Mouse (Mus musculus) myocyte (in vitro differentiated cells): ENCODE results near the gene Tm9sf4. TPM values are rescaled to one million over a fixed set of nuclear protein-coding genes. Genes with fewer than 3 reads are reported as not detected.

Experiments used
- H3K27me3 ChIP-seq: one replicate; pipeline ENCODE4 v1.6.1; 2011; ENCODE audit not compliant: control insufficient read depth, insufficient read depth, insufficient read length
- H3K36me3 ChIP-seq: one replicate; pipeline ENCODE4 v1.6.1; 2011; ENCODE audit not compliant: control insufficient read depth, insufficient read depth
- H3K4me2 ChIP-seq: one replicate; pipeline ENCODE4 v1.6.1; 2011; ENCODE audit warnings: low read depth, control low read depth
- H3K4me3 ChIP-seq: one replicate; pipeline ENCODE4 v1.5.1; 2011; ENCODE audit warnings: mild to moderate bottlenecking, control low read depth, moderate library complexity
- H3K79me2 ChIP-seq: one replicate; pipeline ENCODE4 v1.6.1; 2011; ENCODE audit not compliant: control insufficient read depth, insufficient read depth
- H3ac ChIP-seq: one replicate; pipeline ENCODE4 v1.6.1; 2011; ENCODE audit not compliant: control insufficient read depth, insufficient read length
- CEBPB ChIP-seq: IDR thresholded peaks from 2 replicates; pipeline ENCODE4 v1.6.1; 2011; ENCODE audit warnings: mild to moderate bottlenecking, moderate library complexity; ENCODE audit not compliant: poor library complexity, insufficient read depth, severe bottlenecking
- E2F4 ChIP-seq: IDR thresholded peaks from one replicate; pipeline ENCODE4 v1.6.1; 2011; ENCODE audit warnings: mild to moderate bottlenecking, control low read depth, moderate library complexity; ENCODE audit not compliant: insufficient read depth
- MAX ChIP-seq: IDR thresholded peaks from one replicate; pipeline ENCODE4 v1.6.1; 2011; ENCODE audit warnings: low read depth, mild to moderate bottlenecking, control low read depth
- MYOD1 ChIP-seq, 3 experiments: IDR thresholded peaks; one replicate each; pipeline ENCODE4 v1.6.1; 2011; ENCODE audit warnings: control low read depth in 2 of 3, low read depth in 2 of 3, mild to moderate bottlenecking in 2 of 3, moderate library complexity in 1 of 3; ENCODE audit not compliant: insufficient read length in 2 of 3, control insufficient read depth in 1 of 3
- MYOG ChIP-seq, 3 experiments: IDR thresholded peaks; one replicate each; pipeline ENCODE4 v1.6.1; 2011; ENCODE audit warnings: control low read depth in 2 of 3, low read depth in 2 of 3, mild to moderate bottlenecking in 2 of 3; ENCODE audit not compliant: insufficient read length in 2 of 3, control insufficient read depth in 1 of 3, insufficient read depth in 1 of 3
- POLR2A ChIP-seq: IDR thresholded peaks from one replicate; pipeline ENCODE4 v1.6.1; 2011; ENCODE audit warnings: low read depth, mild to moderate bottlenecking, control low read depth, moderate library complexity; ENCODE audit not compliant: insufficient read length
- POLR2AphosphoS2 ChIP-seq: IDR thresholded peaks from one replicate; pipeline ENCODE4 v1.6.1; 2011; ENCODE audit warnings: low read depth, control low read depth; ENCODE audit not compliant: insufficient read length
- REST ChIP-seq: IDR thresholded peaks from one replicate; pipeline ENCODE4 v1.6.1; 2011; ENCODE audit warnings: mild to moderate bottlenecking, control low read depth, moderate library complexity; ENCODE audit not compliant: insufficient read depth, insufficient read length
- SRF ChIP-seq: IDR thresholded peaks from one replicate; pipeline ENCODE4 v1.6.1; 2011; ENCODE audit warnings: low read depth; ENCODE audit not compliant: control insufficient read depth, insufficient read length
- TCF12 ChIP-seq: IDR thresholded peaks from one replicate; pipeline ENCODE4 v1.6.1; 2011; ENCODE audit warnings: mild to moderate bottlenecking, control low read depth; ENCODE audit not compliant: poor library complexity, insufficient read depth, severe bottlenecking
- TCF3 ChIP-seq: IDR thresholded peaks from one replicate; pipeline ENCODE4 v1.6.1; 2011; ENCODE audit warnings: low read depth, control low read depth; ENCODE audit not compliant: insufficient read length
- USF1 ChIP-seq: IDR thresholded peaks from one replicate; pipeline ENCODE4 v1.6.1; 2011; ENCODE audit warnings: low read depth, mild to moderate bottlenecking, control low read depth, moderate library complexity
- polyA plus RNA-seq: library from polyadenylated mRNA; unstranded; fragments of >200 nt; fragmentation: generic; extraction: Trizol; gene quantifications from one replicate; pipeline ENCODE4 v1.2.1, GENCODE M21; 2012; ENCODE audit warnings: missing spikeins

The Tm9sf4 gene
- 55.4 TPM for polyA plus RNA-seq

DNA sequence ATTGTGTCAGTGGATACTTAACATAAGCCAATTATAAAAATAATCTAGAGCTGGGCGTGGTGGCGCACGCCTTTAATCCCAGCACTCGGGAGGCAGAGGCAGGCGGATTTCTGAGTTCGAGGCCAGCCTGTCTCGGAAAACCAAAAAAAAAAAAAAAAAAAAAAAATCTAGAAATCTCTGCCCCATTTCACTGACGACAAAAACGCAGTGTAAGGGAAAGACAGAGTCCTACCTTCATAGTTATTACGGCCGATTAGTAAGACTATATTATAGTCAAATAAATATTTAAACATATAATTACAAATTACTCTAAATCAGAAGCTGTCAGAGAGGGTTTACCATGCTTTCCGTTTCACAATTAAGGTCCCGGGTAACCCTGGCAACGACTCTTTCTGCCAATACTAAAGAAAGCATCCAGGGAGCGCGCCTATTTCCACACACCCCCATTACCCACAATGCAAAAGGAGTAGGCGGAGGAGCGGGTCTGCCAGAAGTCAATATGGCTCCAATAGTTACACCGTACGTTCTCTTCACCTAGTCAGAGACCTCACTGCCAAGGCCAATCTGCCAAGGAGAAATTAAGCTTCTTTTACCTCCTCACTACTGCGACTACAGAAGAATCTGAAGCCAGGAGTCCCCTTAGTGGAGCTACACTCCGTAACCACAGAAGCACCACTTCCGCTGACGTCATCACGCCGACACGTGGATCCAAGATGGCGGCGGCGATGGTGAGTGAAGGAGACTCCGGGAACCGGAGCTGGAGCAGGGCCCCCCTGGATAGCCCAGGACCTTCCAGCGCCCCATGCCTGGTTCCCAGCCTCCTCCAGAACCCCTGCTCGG, at the start of gene Tm9sf4:
Gene Tm9sf4, plus strand, starts transcription at position 460 of the 840 bp plus-strand sequence.
- H3K4me2 ChIP-seq = peak within 1 kb of the TSS; percentile 98
- no peaks in the 10 kb centered on the region for H3K36me3 ChIP-seq
- H3K79me2 ChIP-seq = peaks cover 41% of the 10 kb centered on the region
- no peaks in the 10 kb centered on the region for H3K27me3 ChIP-seq
- H3K4me3 ChIP-seq = peak within 1 kb of the TSS; percentile 72
- peak within 1 kb of the TSS; percentile 70 for H3ac ChIP-seq
- peak; percentile 74 for TF ChIP-seq POLR2AphosphoS2
- no peak for TF ChIP-seq SRF
- no peak for TF ChIP-seq MAX
- peak; percentile 7 for TF ChIP-seq TCF3
- TF ChIP-seq CEBPB = peak; percentile 57; the same call in 1 of the 2 replicates
- peak; percentile 75 for TF ChIP-seq POLR2A
- peak; percentile 38 for TF ChIP-seq E2F4
- TF ChIP-seq USF1 = peak; percentile 86

DNA sequence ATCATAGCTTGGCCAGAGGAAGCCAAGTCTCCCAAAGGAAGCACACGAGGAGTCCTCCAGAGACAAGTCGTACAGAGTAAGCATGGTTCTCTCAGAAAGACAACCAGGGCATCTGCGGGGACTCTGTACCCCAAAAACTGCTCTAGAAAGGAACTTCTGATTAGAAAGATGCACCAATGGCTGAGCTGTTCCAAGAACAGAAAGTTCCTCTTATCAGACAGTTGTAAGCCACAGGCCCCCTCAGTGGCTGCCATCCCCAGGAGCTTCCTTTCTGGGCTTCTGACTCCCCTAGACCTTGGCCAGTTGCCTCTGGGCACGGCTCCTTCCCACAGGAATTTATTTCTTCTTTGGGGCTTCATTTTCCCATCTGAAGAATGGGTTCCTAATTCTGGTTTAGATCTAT, 45.4 kb upstream of the Tm9sf4 start:
- Histone ChIP-seq H3K36me3 (no peaks in the 10 kb centered on the region), H3K27me3 (peaks cover 20% of the 10 kb centered on the region), H3K4me3 (no peak overlapping the region), H3K4me2 (no peak overlapping the region), H3K79me2 (no peaks in the 10 kb centered on the region), H3ac (no peak overlapping the region)
- TF ChIP-seq CEBPB = no peak
- no peak for TF ChIP-seq TCF3
- TF ChIP-seq REST = no peak
- no peak for TF ChIP-seq MAX
- no peak for TF ChIP-seq E2F4
- TF ChIP-seq POLR2A = no peak
- no peak for TF ChIP-seq MYOG (IDR thresholded peaks at IDR 0.05; ENCODE audit: control insufficient read depth in 1 of 3, insufficient read depth in 1 of 3, insufficient read length in 2 of 3, low read depth in 2 of 3)
- no peak for TF ChIP-seq TCF12
- TF ChIP-seq USF1 = no peak
- no peak for TF ChIP-seq SRF

DNA sequence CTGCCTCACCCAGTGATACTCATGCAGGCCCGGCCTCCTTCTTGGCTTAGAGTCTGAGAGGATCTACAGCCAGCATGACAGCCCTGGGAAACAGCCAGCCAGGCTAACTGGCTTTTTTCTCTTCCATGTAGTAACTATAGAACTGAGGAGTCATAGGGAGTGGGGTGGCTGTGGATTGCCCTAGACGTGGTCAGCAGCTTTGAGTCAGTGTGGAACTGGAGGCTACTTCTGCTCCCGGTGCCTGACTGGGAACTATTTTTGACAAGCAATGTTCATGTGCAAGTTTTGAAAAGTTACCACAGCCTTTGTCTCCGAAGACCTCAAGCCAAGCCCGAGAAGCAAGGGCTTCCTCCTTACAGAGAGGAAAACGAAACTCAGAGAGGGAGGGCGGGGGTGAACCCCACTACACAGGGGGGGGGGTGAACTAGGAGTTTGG, 44.0 kb upstream of the Tm9sf4 start:
- no peaks in the 10 kb centered on the region for H3K36me3 ChIP-seq
- H3K4me3 ChIP-seq = no peak overlapping the region
- H3K4me2 ChIP-seq = no peak overlapping the region
- H3K79me2 ChIP-seq = no peaks in the 10 kb centered on the region
- H3K27me3 ChIP-seq = peaks cover 14% of the 10 kb centered on the region
- H3ac ChIP-seq = no peak overlapping the region
- no peak for TF ChIP-seq CEBPB
- TF ChIP-seq TCF3 = no peak
- no peak for TF ChIP-seq SRF
- no peak for TF ChIP-seq POLR2A
- TF ChIP-seq TCF12 = no peak
- no peak for TF ChIP-seq E2F4

DNA sequence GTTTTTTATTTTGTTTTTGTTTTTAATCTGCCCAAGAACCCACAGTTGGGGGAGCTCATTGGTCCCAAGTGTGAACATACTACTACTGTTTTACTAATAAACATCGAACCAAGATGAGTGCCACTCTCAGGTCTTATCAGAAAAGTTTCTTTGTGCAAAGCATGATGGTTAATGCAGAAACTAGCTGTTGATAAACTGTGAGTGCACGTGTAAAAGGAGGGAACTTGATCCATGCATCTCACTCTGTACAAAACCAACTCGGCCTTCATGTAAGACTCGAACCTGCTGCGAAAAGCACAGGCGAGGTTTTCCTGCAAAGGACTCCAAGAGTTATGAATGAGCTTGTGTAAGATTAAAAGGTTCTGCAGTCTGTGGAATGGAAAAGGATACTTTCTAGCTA, 41.6 kb upstream of the Tm9sf4 start:
- Histone ChIP-seq H3K27me3 (no peaks in the 10 kb centered on the region), H3K4me2 (no peak overlapping the region), H3K4me3 (no peak overlapping the region), H3K36me3 (no peaks in the 10 kb centered on the region), H3K79me2 (no peaks in the 10 kb centered on the region), H3ac (no peak overlapping the region)
- TF ChIP-seq SRF (no peak), POLR2A (no peak), E2F4 (no peak), CEBPB (no peak), MAX (no peak), POLR2AphosphoS2 (no peak), MYOD1 (IDR thresholded peaks at IDR 0.05; ENCODE audit: control insufficient read depth in 1 of 3, insufficient read length in 2 of 3, low read depth in 2 of 3) (no peak), MYOG (IDR thresholded peaks at IDR 0.05; ENCODE audit: control insufficient read depth in 1 of 3, insufficient read depth in 1 of 3, insufficient read length in 2 of 3, low read depth in 2 of 3) (no peak), USF1 (no peak), TCF3 (no peak), TCF12 (no peak), REST (no peak)

DNA sequence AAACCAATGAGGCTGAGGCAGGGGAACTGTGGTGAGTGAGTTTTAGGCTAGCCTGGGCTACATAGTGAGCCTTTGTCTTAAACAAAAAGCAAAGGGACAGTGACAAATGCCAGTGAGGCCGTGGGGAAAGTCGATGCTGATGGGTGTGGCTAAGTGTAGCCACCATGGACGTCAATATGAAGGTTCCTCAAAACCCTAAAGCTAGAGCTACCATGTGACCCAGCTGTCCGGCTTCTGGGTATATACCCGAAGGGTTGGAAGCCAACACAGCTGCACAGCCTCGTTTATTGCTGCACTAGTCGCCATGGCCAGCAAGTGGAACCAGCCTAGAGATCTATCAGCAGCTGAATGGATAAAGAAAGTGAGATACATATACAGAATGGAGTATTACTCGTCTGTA, 41.0 kb upstream of the Tm9sf4 start:
- no peaks in the 10 kb centered on the region for H3K79me2 ChIP-seq
- no peak overlapping the region for H3K4me3 ChIP-seq
- TF ChIP-seq REST = no peak
- TF ChIP-seq E2F4 = no peak
- TF ChIP-seq POLR2A = no peak
- TF ChIP-seq TCF3 = no peak
- no peak for TF ChIP-seq MYOG (IDR thresholded peaks at IDR 0.05; ENCODE audit: control insufficient read depth in 1 of 3, insufficient read depth in 1 of 3, insufficient read length in 2 of 3, low read depth in 2 of 3)
- no peak for TF ChIP-seq USF1
- no peak for TF ChIP-seq SRF
- no peak for TF ChIP-seq MYOD1 (IDR thresholded peaks at IDR 0.05; ENCODE audit: control insufficient read depth in 1 of 3, insufficient read length in 2 of 3, low read depth in 2 of 3)
- no peak for TF ChIP-seq TCF12
- no peak for TF ChIP-seq POLR2AphosphoS2
- TF ChIP-seq CEBPB = no peak
- no peak for TF ChIP-seq MAX
- H3K36me3 ChIP-seq = no peaks in the 10 kb centered on the region
- H3K4me2 ChIP-seq = no peak overlapping the region
- no peak overlapping the region for H3ac ChIP-seq
- no peaks in the 10 kb centered on the region for H3K27me3 ChIP-seq
